Mouse (Mus musculus) adrenal gland, postnatal 10 days (tissue): Measurements from ENCODE around the gene Kcnn3. TPM values are rescaled to one million over a fixed set of nuclear protein-coding genes. Genes with fewer than 3 reads are reported as not detected.

Source experiments
- total RNA-seq, 2 experiments: library from RNA; stranded (reverse); gene quantifications; 2 replicates each; pipeline ENCODE4 v1.2.3; 2021

Gene Kcnn3
- total RNA-seq, 2 experiments from 2014 or later = 4.3 to 6.3 TPM

Other genes starting within 250 kb of the Kcnn3 start
- 10 to 100 TPM; 46.7 to 53.1 TPM for gene Slc50a1, start 249.6 kb upstream of the Kcnn3 start, total RNA-seq
- gene Efna1, start 239.0 kb upstream of the Kcnn3 start, total RNA-seq = 10 to 100 TPM; 25.0 to 34.3 TPM
- under 1 TPM; 0.51 to 0.73 TPM for gene Efna3, start 197.2 kb upstream of the Kcnn3 start, total RNA-seq
- 1 to 10 TPM; 1.7 to 2.2 TPM for gene Efna4, start 182.1 kb upstream of the Kcnn3 start, total RNA-seq
- 10 to 100 TPM; 62.8 to 68.9 TPM for gene Adam15, start 170.2 kb upstream of the Kcnn3 start, total RNA-seq
- under 1 TPM; 0.48 to 0.82 TPM for gene Dcst2, start 158.2 kb upstream of the Kcnn3 start, total RNA-seq
- under 1 TPM in 1 of 2 experiments, not detected in 1; 0.45 TPM for gene Dcst1, start 154.9 kb upstream of the Kcnn3 start, total RNA-seq
- gene Zbtb7b, start 125.4 kb upstream of the Kcnn3 start, total RNA-seq = 10 to 100 TPM; 62.3 to 62.4 TPM
- under 1 TPM in 1 of 2 experiments, not detected in 1; 0.24 TPM for gene Lenep, start 117.4 kb upstream of the Kcnn3 start, total RNA-seq
- 10 to 100 TPM; 49.4 to 54.6 TPM for gene Flad1, start 108.3 kb upstream of the Kcnn3 start, total RNA-seq
- gene Cks1b, start 101.8 kb upstream of the Kcnn3 start, total RNA-seq = 10 to 100 TPM; 39.8 to 43.2 TPM
- 100 to 1,000 TPM in 1 of 2 experiments, 10 to 100 TPM in 1; 94.4 to 108 TPM for gene Shc1, start 101.7 kb upstream of the Kcnn3 start, total RNA-seq
- 10 to 100 TPM; 34.2 to 36.9 TPM for gene Pygo2, start 90.0 kb upstream of the Kcnn3 start, total RNA-seq
- gene Pbxip1, start 83.5 kb upstream of the Kcnn3 start, total RNA-seq = 10 to 100 TPM; 46.0 to 62.1 TPM
- 10 to 100 TPM; 15.3 to 17.1 TPM for gene Pmvk, start 65.6 kb upstream of the Kcnn3 start, total RNA-seq
- 10 to 100 TPM; 19.5 to 25.3 TPM for gene Adar, start 194.9 kb downstream of the Kcnn3 start, total RNA-seq
- 1 to 10 TPM; 3.5 to 5.0 TPM for gene Chrnb2, start 244.5 kb downstream of the Kcnn3 start, total RNA-seq